Mouse (Mus musculus): ENCODE results near the gene Prdm16. TPM values are rescaled to one million over a fixed set of nuclear protein-coding genes. Genes with fewer than 3 reads are reported as not detected.

Gene Prdm16
- polyA plus RNA-seq, 1 experiment from 2014 or later = 23.2 TPM

- Histone ChIP-seq H3K27me3 (ENCODE audit: control insufficient read depth, insufficient read depth, low read length) (peaks cover 5% of the 10 kb centered on the region; the same call in 1 of the 2 replicates), H3K27ac (ENCODE audit: low read length) (peak overlapping the region; percentile 64), H3K36me3 (ENCODE audit: control insufficient read depth, insufficient read depth, low read length) (no peaks in the 10 kb centered on the region), H3K4me1 (ENCODE audit: control insufficient read depth, insufficient read depth, low read length) (peaks cover 38% of the 10 kb centered on the region), H3K9me3 (replicated peaks; ENCODE audit: control insufficient read depth, low read length) (no peaks in the 10 kb centered on the region), H3K9ac (ENCODE audit: low read length) (no peak overlapping the region), H3K4me2 (ENCODE audit: low read depth, low read length) (no peak overlapping the region), H3K4me3 (replicated peaks; ENCODE audit: low read length) (no peak overlapping the region)
- WGBS = 64% methylated on average over 8 of the region's 8 CpGs
- ATAC-seq (ENCODE audit: insufficient read depth, low FRiP score) = peak; percentile 82
These were observed 157.6 kb downstream of the Prdm16 start for GRCm38 (mm10) chr4:154478933-154479613.

GRCm38 (mm10) chr4:154473571-154474307 is 162.9 kb downstream of the Prdm16 start:
- Histone ChIP-seq H3K4me2 (ENCODE audit: low read depth, low read length) (no peak overlapping the region), H3K4me3 (replicated peaks; ENCODE audit: low read length) (no peak overlapping the region), H3K4me1 (ENCODE audit: control insufficient read depth, insufficient read depth, low read length) (peaks cover 18% of the 10 kb centered on the region), H3K36me3 (ENCODE audit: control insufficient read depth, insufficient read depth, low read length) (no peaks in the 10 kb centered on the region), H3K27ac (ENCODE audit: low read length) (no peak overlapping the region), H3K9me3 (replicated peaks; ENCODE audit: control insufficient read depth, low read length) (no peaks in the 10 kb centered on the region), H3K27me3 (ENCODE audit: control insufficient read depth, insufficient read depth, low read length) (peaks cover 5% of the 10 kb centered on the region; the same call in 1 of the 2 replicates), H3K9ac (ENCODE audit: low read length) (no peak overlapping the region)
- 19% methylated on average over 25 of the region's 25 CpGs for WGBS
- ATAC-seq (ENCODE audit: insufficient read depth, low FRiP score) = no peak

GRCm38 (mm10) chr4:154472569-154472968 is 164.1 kb downstream of the Prdm16 start:
- Histone ChIP-seq H3K27ac (ENCODE audit: low read length) (no peak overlapping the region), H3K36me3 (ENCODE audit: control insufficient read depth, insufficient read depth, low read length) (no peaks in the 10 kb centered on the region), H3K4me3 (replicated peaks; ENCODE audit: low read length) (no peak overlapping the region), H3K27me3 (ENCODE audit: control insufficient read depth, insufficient read depth, low read length) (peaks cover 5% of the 10 kb centered on the region; the same call in 1 of the 2 replicates), H3K4me1 (ENCODE audit: control insufficient read depth, insufficient read depth, low read length) (peaks cover 14% of the 10 kb centered on the region), H3K9ac (ENCODE audit: low read length) (0 out of 2 replicates have a peak overlapping the region, but pooled peaks have one; percentile 24), H3K9me3 (replicated peaks; ENCODE audit: control insufficient read depth, low read length) (no peaks in the 10 kb centered on the region), H3K4me2 (ENCODE audit: low read depth, low read length) (no peak overlapping the region)
- 24% methylated on average over 8 of the region's 8 CpGs for WGBS
- ATAC-seq (ENCODE audit: insufficient read depth, low FRiP score) = no peak

- 24% methylated on average over 17 of the region's 17 CpGs for WGBS
These were observed 165.1 kb downstream of the Prdm16 start for GRCm38 (mm10) chr4:154471447-154472101.

GRCm38 (mm10) chr4:154466305-154466704 is 170.4 kb downstream of the Prdm16 start:
- H3K9ac ChIP-seq (ENCODE audit: low read length) = no peak overlapping the region
- no peaks in the 10 kb centered on the region for H3K27me3 ChIP-seq (ENCODE audit: control insufficient read depth, insufficient read depth, low read length)
- no peak for ATAC-seq (ENCODE audit: insufficient read depth, low FRiP score)
- H3K4me3 ChIP-seq (replicated peaks; ENCODE audit: low read length) = no peak overlapping the region
- H3K9me3 ChIP-seq (replicated peaks; ENCODE audit: control insufficient read depth, low read length) = no peaks in the 10 kb centered on the region
- no peak overlapping the region for H3K4me2 ChIP-seq (ENCODE audit: low read depth, low read length)
- H3K36me3 ChIP-seq (ENCODE audit: control insufficient read depth, insufficient read depth, low read length) = no peaks in the 10 kb centered on the region
- WGBS = 38% methylated on average over 5 of the region's 5 CpGs
- H3K4me1 ChIP-seq (ENCODE audit: control insufficient read depth, insufficient read depth, low read length) = 0 out of 2 replicates have a peak, but pooled peaks cover 2% of the 10 kb centered on the region
- H3K27ac ChIP-seq (ENCODE audit: low read length) = no peak overlapping the region

More at GRCm38 (mm10) chr4:154471447-154472101, 165.1 kb downstream of the Prdm16 start:
- peaks cover 14% of the 10 kb centered on the region for H3K4me1 ChIP-seq (ENCODE audit: control insufficient read depth, insufficient read depth, low read length)
- no peaks in the 10 kb centered on the region for H3K36me3 ChIP-seq (ENCODE audit: control insufficient read depth, insufficient read depth, low read length)
- ATAC-seq (ENCODE audit: insufficient read depth, low FRiP score) = peak; percentile 82
- peak overlapping the region; percentile 17; the same call in 1 of the 2 replicates for H3K27ac ChIP-seq (ENCODE audit: low read length)
- peaks cover 5% of the 10 kb centered on the region; the same call in 1 of the 2 replicates for H3K27me3 ChIP-seq (ENCODE audit: control insufficient read depth, insufficient read depth, low read length)
- no peak overlapping the region; the same call in 1 of the 2 replicates for H3K9ac ChIP-seq (ENCODE audit: low read length)
- peak overlapping the region; percentile 9; the same call in 1 of the 2 replicates for H3K4me2 ChIP-seq (ENCODE audit: low read depth, low read length)
- no peak overlapping the region for H3K4me3 ChIP-seq (replicated peaks; ENCODE audit: low read length)
- H3K9me3 ChIP-seq (replicated peaks; ENCODE audit: control insufficient read depth, low read length) = no peaks in the 10 kb centered on the region

- H3K4me3 ChIP-seq (replicated peaks; ENCODE audit: low read length) = no peak overlapping the region
- 57% methylated on average over 9 of the region's 9 CpGs for WGBS
- H3K4me1 ChIP-seq (ENCODE audit: control insufficient read depth, insufficient read depth, low read length) = 0 out of 2 replicates have a peak, but pooled peaks cover 2% of the 10 kb centered on the region
- H3K36me3 ChIP-seq (ENCODE audit: control insufficient read depth, insufficient read depth, low read length) = no peaks in the 10 kb centered on the region
- no peak overlapping the region for H3K4me2 ChIP-seq (ENCODE audit: low read depth, low read length)
- ATAC-seq (ENCODE audit: insufficient read depth, low FRiP score) = no peak
- H3K9me3 ChIP-seq (replicated peaks; ENCODE audit: control insufficient read depth, low read length) = no peaks in the 10 kb centered on the region
- no peaks in the 10 kb centered on the region for H3K27me3 ChIP-seq (ENCODE audit: control insufficient read depth, insufficient read depth, low read length)
- no peak overlapping the region for H3K27ac ChIP-seq (ENCODE audit: low read length)
- no peak overlapping the region for H3K9ac ChIP-seq (ENCODE audit: low read length)
These were observed 171.6 kb downstream of the Prdm16 start for GRCm38 (mm10) chr4:154465123-154465522.

- 61% methylated on average over 13 of the region's 13 CpGs for WGBS
- H3K4me2 ChIP-seq (ENCODE audit: low read depth, low read length) = no peak overlapping the region
These were observed 176.7 kb downstream of the Prdm16 start for GRCm38 (mm10) chr4:154460021-154460420.

GRCm38 (mm10) chr4:154457756-154458155 is 178.9 kb downstream of the Prdm16 start:
- Histone ChIP-seq H3K9ac (ENCODE audit: low read length) (no peak overlapping the region), H3K9me3 (replicated peaks; ENCODE audit: control insufficient read depth, low read length) (no peaks in the 10 kb centered on the region), H3K4me2 (ENCODE audit: low read depth, low read length) (no peak overlapping the region), H3K27me3 (ENCODE audit: control insufficient read depth, insufficient read depth, low read length) (no peaks in the 10 kb centered on the region), H3K36me3 (ENCODE audit: control insufficient read depth, insufficient read depth, low read length) (no peaks in the 10 kb centered on the region), H3K4me1 (ENCODE audit: control insufficient read depth, insufficient read depth, low read length) (no peaks in the 10 kb centered on the region), H3K27ac (ENCODE audit: low read length) (no peak overlapping the region), H3K4me3 (replicated peaks; ENCODE audit: low read length) (no peak overlapping the region)
- WGBS = 74% methylated on average over 3 of the region's 3 CpGs
- ATAC-seq (ENCODE audit: insufficient read depth, low FRiP score) = no peak

More at GRCm38 (mm10) chr4:154460021-154460420, 176.7 kb downstream of the Prdm16 start:
- no peak overlapping the region for H3K9ac ChIP-seq (ENCODE audit: low read length)
- ATAC-seq (ENCODE audit: insufficient read depth, low FRiP score) = no peak
- H3K36me3 ChIP-seq (ENCODE audit: control insufficient read depth, insufficient read depth, low read length) = no peaks in the 10 kb centered on the region
- H3K27me3 ChIP-seq (ENCODE audit: control insufficient read depth, insufficient read depth, low read length) = no peaks in the 10 kb centered on the region
- no peaks in the 10 kb centered on the region for H3K9me3 ChIP-seq (replicated peaks; ENCODE audit: control insufficient read depth, low read length)
- H3K27ac ChIP-seq (ENCODE audit: low read length) = no peak overlapping the region
- no peak overlapping the region for H3K4me3 ChIP-seq (replicated peaks; ENCODE audit: low read length)
- H3K4me1 ChIP-seq (ENCODE audit: control insufficient read depth, insufficient read depth, low read length) = 0 out of 2 replicates have a peak, but pooled peaks cover 2% of the 10 kb centered on the region
